In the genomic region with DNA sequence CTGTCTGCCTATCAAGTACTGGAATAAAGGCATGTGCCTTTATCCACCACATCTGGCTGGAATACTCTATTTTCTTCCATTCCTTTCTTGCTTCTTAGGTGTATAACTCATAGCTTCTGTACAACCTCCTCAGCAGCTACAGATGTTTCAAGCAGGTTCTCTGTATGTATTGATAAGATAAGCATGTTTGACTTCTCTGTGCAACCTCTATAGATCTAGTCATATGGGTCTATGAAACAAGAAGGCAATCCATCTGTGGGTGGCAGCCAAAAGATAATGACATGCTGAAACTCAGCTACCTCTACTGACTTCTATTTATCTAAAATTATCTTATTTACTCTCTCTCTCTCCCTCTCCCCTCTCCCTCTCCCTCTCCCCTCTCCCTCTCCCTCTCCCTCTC, we compare ENCODE assay signal across 27 mouse cellular contexts.
DNase-seq lines count a peak whose midpoint lies in the region; ATAC-seq and TF ChIP-seq lines count a peak whose summit lies in the region.
"Had no signal": no experiment of that assay in that cellular context is flagged by ENCODE, and none has a peak within 500 bp of the region (broad histone marks: within the 10 kb centered on the region; RNA-seq: fewer than 3 reads in every experiment).

No protein-coding gene starts in this region.

- no peak for TF ChIP-seq POLR2A in MEL (IDR thresholded peaks at IDR 0.05; ENCODE audit: control insufficient read depth in 1 of 2, insufficient read depth in 1 of 2, low read depth in 1 of 2, low read length in 2 of 2, poor library complexity in 1 of 2)

- H3K27me3 ChIP-seq in MEL (ENCODE audit: control insufficient read depth in 1 of 2, insufficient read depth in 2 of 2, low read length in 2 of 2), result no peaks in the 10 kb centered on the region
- H3K27me3 ChIP-seq in liver, embryonic 12.5 days (replicated peaks), result no peaks in the 10 kb centered on the region
- no peaks in the 10 kb centered on the region for H3K27me3 ChIP-seq in liver, postnatal 0 days (ENCODE audit: insufficient read depth, low read length)
- no peaks in the 10 kb centered on the region for H3K27me3 ChIP-seq in hindbrain, embryonic 12.5 days
- H3K27me3 ChIP-seq: embryonic facial prominence, embryonic 13.5 days; forebrain, embryonic 13.5 days; megakaryocyte, embryonic 14.5 days; midbrain, embryonic 13.5 days; neural tube, embryonic 15.5 days had no signal

- peaks cover 0 to 36% of the 10 kb centered on the region in 2 experiments; a peak in 2 of 4 replicates for H3K36me3 ChIP-seq in MEL (ENCODE audit: control insufficient read depth in 1 of 2, insufficient read depth in 2 of 2, low read length in 2 of 2)
- H3K36me3 ChIP-seq in liver, embryonic 12.5 days, result no peaks in the 10 kb centered on the region
- H3K36me3 ChIP-seq in liver, postnatal 0 days (replicated peaks; ENCODE audit: insufficient read depth, low read length), result no peaks in the 10 kb centered on the region
- no peaks in the 10 kb centered on the region for H3K36me3 ChIP-seq in hindbrain, embryonic 12.5 days
- H3K36me3 ChIP-seq: embryonic facial prominence, embryonic 13.5 days; hindbrain, embryonic 10.5 days; midbrain, embryonic 13.5 days; neural tube, embryonic 15.5 days had no signal

- no peak for TF ChIP-seq CTCF in MEL (IDR thresholded peaks at IDR 0.05 in 2 of 3, conservative IDR thresholded peaks at IDR 0.05 in 1 of 3; ENCODE audit: control insufficient read depth in 1 of 3, insufficient read depth in 1 of 3, low read depth in 2 of 3, low read length in 3 of 3, poor library complexity in 1 of 3, severe bottlenecking in 1 of 3)
- TF ChIP-seq CTCF in liver, postnatal 0 days (IDR thresholded peaks at IDR 0.05; ENCODE audit: low read depth), result no peak

- H3K4me1 ChIP-seq in MEL (ENCODE audit: control insufficient read depth in 1 of 2, insufficient read depth in 2 of 2, low read length in 2 of 2), result peaks cover 11 to 33% of the 10 kb centered on the region in 2 experiments
- peaks cover 20% of the 10 kb centered on the region for H3K4me1 ChIP-seq in liver, embryonic 12.5 days
- no peaks in the 10 kb centered on the region for H3K4me1 ChIP-seq in liver, postnatal 0 days (ENCODE audit: insufficient read depth)
- no peaks in the 10 kb centered on the region for H3K4me1 ChIP-seq in hindbrain, embryonic 12.5 days
- H3K4me1 ChIP-seq: embryonic facial prominence, embryonic 13.5 days; forebrain, embryonic 13.5 days; hindbrain, embryonic 10.5 days; megakaryocyte, embryonic 14.5 days; midbrain, embryonic 13.5 days; neural tube, embryonic 15.5 days had no signal

- ATAC-seq in liver, embryonic 12.5 days, result peak; percentile 89
- ATAC-seq in liver, postnatal 0 days, result peak; percentile 84
- ATAC-seq in hindbrain, embryonic 12.5 days (ENCODE audit: low FRiP score), result no peak
- ATAC-seq: CD4-positive, CD25-positive, alpha-beta regulatory T cell, adult 4 months; forebrain, embryonic 13.5 days; hindbrain, embryonic 16.5 days; midbrain, embryonic 13.5 days had no signal

- peak overlapping the region; percentile 44 for H3K27ac ChIP-seq in MEL (ENCODE audit: control insufficient read depth, low read depth, low read length)
- H3K27ac ChIP-seq in liver, embryonic 12.5 days, result peak overlapping the region; percentile 41; the same call in 1 of the 2 replicates
- H3K27ac ChIP-seq in liver, postnatal 0 days (ENCODE audit: low read depth), result no peak overlapping the region
- no peak overlapping the region for H3K27ac ChIP-seq in hindbrain, embryonic 12.5 days
- H3K27ac ChIP-seq: embryonic facial prominence, embryonic 13.5 days; forebrain, embryonic 13.5 days; hindbrain, embryonic 10.5 days; midbrain, embryonic 13.5 days; neural tube, embryonic 15.5 days had no signal

- no peaks in the 10 kb centered on the region for H3K9me3 ChIP-seq in MEL (replicated peaks; ENCODE audit: insufficient read depth, low read length)
- no peaks in the 10 kb centered on the region for H3K9me3 ChIP-seq in liver, embryonic 12.5 days (replicated peaks)
- no peaks in the 10 kb centered on the region for H3K9me3 ChIP-seq in liver, postnatal 0 days (ENCODE audit: low read length)
- H3K9me3 ChIP-seq in hindbrain, embryonic 12.5 days (replicated peaks), result no peaks in the 10 kb centered on the region
- H3K9me3 ChIP-seq: embryonic facial prominence, embryonic 13.5 days; forebrain, embryonic 13.5 days; hindbrain, embryonic 10.5 days; midbrain, embryonic 13.5 days; neural tube, embryonic 15.5 days had no signal

- peak; percentile 77 for DNase-seq in MEL (ENCODE audit: low read depth, low spot score)
- peak; percentile 15 for DNase-seq in c-Kit-positive CD71-positive TER-119-positive erythroid progenitor cells, embryonic 14.5 days (ENCODE audit: low spot score)
- DNase-seq in liver, postnatal 0 days, result no peak
- no peak for DNase-seq in testis, postnatal 14 days (ENCODE audit: low spot score)
- no peak for DNase-seq in ovary, postnatal 10 days (ENCODE audit: low spot score)
- DNase-seq in thymus, postnatal 25 days, result no peak
- DNase-seq: cerebellum, adult 11 months; cerebellum, adult 9-10 months; gastrocnemius, postnatal 14 days; heart, postnatal 14 days; kidney, adult 9 months; kidney, postnatal 10 days; layer of hippocampus, postnatal 36 days; lung, postnatal 36 days; right cerebral cortex, postnatal 25 days; thymus, postnatal 36 days had no signal

- peak; percentile 84 to 90 for TF ChIP-seq EP300 in MEL (IDR thresholded peaks at IDR 0.05; ENCODE audit: low read depth in 1 of 2, low read length in 2 of 2)
- peak; percentile 84 for TF ChIP-seq EP300 in liver, postnatal 0 days (IDR thresholded peaks at IDR 0.05; ENCODE audit: low read depth)

- no peak overlapping the region for H3K9ac ChIP-seq in MEL (ENCODE audit: control insufficient read depth, low read depth, low read length, poor library complexity, severe bottlenecking)
- H3K9ac ChIP-seq in liver, embryonic 12.5 days, result no peak overlapping the region
- H3K9ac ChIP-seq in liver, postnatal 0 days (replicated peaks), result no peak overlapping the region
- no peak overlapping the region for H3K9ac ChIP-seq in hindbrain, embryonic 12.5 days
- H3K9ac ChIP-seq: embryonic facial prominence, embryonic 13.5 days; forebrain, embryonic 13.5 days; midbrain, embryonic 13.5 days; neural tube, embryonic 15.5 days had no signal

- peak overlapping the region; percentile 17; the same call in 1 of the 2 replicates for H3K4me2 ChIP-seq in liver, embryonic 12.5 days
- H3K4me2 ChIP-seq in liver, postnatal 0 days (ENCODE audit: low read depth, low read length), result no peak overlapping the region
- H3K4me2 ChIP-seq in hindbrain, embryonic 12.5 days (replicated peaks), result no peak overlapping the region
- H3K4me2 ChIP-seq: embryonic facial prominence, embryonic 13.5 days; forebrain, embryonic 13.5 days; midbrain, embryonic 13.5 days; neural tube, embryonic 15.5 days had no signal

- no peaks in the 10 kb centered on the region for H3K79me2 ChIP-seq in MEL (ENCODE audit: control insufficient read depth, insufficient read depth, low read length, poor library complexity)

- H3K4me3 ChIP-seq in MEL (ENCODE audit: control insufficient read depth in 1 of 2, insufficient read depth in 1 of 2, low read depth in 2 of 2, low read length in 2 of 2), result no peak overlapping the region
- no peak overlapping the region for H3K4me3 ChIP-seq in liver, embryonic 12.5 days
- H3K4me3 ChIP-seq in liver, postnatal 0 days (ENCODE audit: low read depth, low read length), result no peak overlapping the region
- H3K4me3 ChIP-seq in hindbrain, embryonic 12.5 days, result no peak overlapping the region
- H3K4me3 ChIP-seq: embryonic facial prominence, embryonic 13.5 days; erythroblast, embryonic 14.5 days; forebrain, embryonic 13.5 days; hindbrain, embryonic 10.5 days; megakaryocyte, embryonic 14.5 days; midbrain, embryonic 13.5 days; neural tube, embryonic 15.5 days had no signal

- no peak for TF ChIP-seq RAD21 in MEL (IDR thresholded peaks at IDR 0.05; ENCODE audit: low read depth, low read length)

TF ChIP-seq in MEL, 35 proteins besides CTCF, POLR2A, EP300 and RAD21 (continues in another document):
- TF ChIP-seq BHLHE40 (IDR thresholded peaks at IDR 0.05; ENCODE audit: borderline replicate concordance, low read depth, low read length) (no peak), UBTF (IDR thresholded peaks at IDR 0.05; ENCODE audit: borderline replicate concordance, insufficient read depth, low read depth, low read length) (no peak), TAL1 (IDR thresholded peaks at IDR 0.05; ENCODE audit: low read length) (peak; percentile 56), CHD1 (IDR thresholded peaks at IDR 0.05; ENCODE audit: low read depth, low read length) (no peak), NRF1 (IDR thresholded peaks at IDR 0.05; ENCODE audit: insufficient read depth, low read depth, low read length, poor library complexity, severe bottlenecking) (no peak), MAZ (IDR thresholded peaks at IDR 0.05; ENCODE audit: low read depth, low read length) (no peak), MAFK (IDR thresholded peaks at IDR 0.05; ENCODE audit: borderline replicate concordance, low read depth, low read length) (no peak), JUND (IDR thresholded peaks at IDR 0.05; ENCODE audit: low read depth, low read length) (no peak), MYB (IDR thresholded peaks at IDR 0.05; ENCODE audit: low read depth, low read length) (no peak), ELF1 (IDR thresholded peaks at IDR 0.05; ENCODE audit: low read depth, low read length) (no peak), MAX (IDR thresholded peaks at IDR 0.05; ENCODE audit: low read length) (no peak), ZKSCAN1 (IDR thresholded peaks at IDR 0.05; ENCODE audit: low read depth, low read length) (no peak), HCFC1 (IDR thresholded peaks at IDR 0.05; ENCODE audit: low read depth, low read length) (no peak), E2F4 (IDR thresholded peaks at IDR 0.05; ENCODE audit: borderline replicate concordance, low read depth, low read length) (no peak), POLR2AphosphoS5 (IDR thresholded peaks at IDR 0.05; ENCODE audit: borderline replicate concordance, low read depth, low read length) (no peak), TCF12 (IDR thresholded peaks at IDR 0.05; ENCODE audit: low read depth, low read length) (peak; percentile 92), TBP (IDR thresholded peaks at IDR 0.05; ENCODE audit: low read depth, low read length) (no peak), MXI1 (IDR thresholded peaks at IDR 0.05; ENCODE audit: low read depth, low read length) (no peak), KAT2A (conservative IDR thresholded peaks at IDR 0.05; ENCODE audit: low read depth, low read length) (no peak), NELFE (IDR thresholded peaks at IDR 0.05; ENCODE audit: low read depth, low read length) (no peak), GATA1 (IDR thresholded peaks at IDR 0.05; ENCODE audit: low read depth, low read length) (peak; percentile 94), RCOR1 (IDR thresholded peaks at IDR 0.05; ENCODE audit: low read depth, low read length) (no peak), MYC (IDR thresholded peaks at IDR 0.05; ENCODE audit: low read depth, low read length) (no peak), SIN3A (IDR thresholded peaks at IDR 0.05; ENCODE audit: low read length) (peak; percentile 34; the same call in 1 of the 2 replicates), ZNF384 (IDR thresholded peaks at IDR 0.05; ENCODE audit: low read depth, low read length) (no peak)

Comparison
In these comparisons a context has a peak if more than half of its experiments do, and no peak if none do; other contexts are left out.
1. H3K27ac ChIP-seq: peak in MEL (single experiment) and liver, embryonic 12.5 days (single experiment); none in liver, postnatal 0 days (single experiment) and hindbrain, embryonic 12.5 days (single experiment).
2. DNase-seq: peak in MEL (single experiment) and c-Kit-positive CD71-positive TER-119-positive erythroid progenitor cells, embryonic 14.5 days (single experiment); none in liver, postnatal 0 days (single experiment), testis, postnatal 14 days (single experiment), ovary, postnatal 10 days (single experiment) and thymus, postnatal 25 days (single experiment).